Mouse (Mus musculus) kidney, postnatal 0 days (tissue): Measurements from ENCODE around the gene Ccl6. TPM values are rescaled to one million over a fixed set of nuclear protein-coding genes. Genes with fewer than 3 reads are reported as not detected.

Source experiments
- ATAC-seq: fragments of 200-750 bp; cut with Nextera tagmentation; replicated peaks from 2 replicates; pipeline ENCODE4 v1.8.0; 2017; ENCODE audit warnings: low read depth, moderate number of reproducible peaks, moderate TSS enrichment, moderate library complexity; ENCODE audit not compliant: low FRiP score
- DNase-seq: peaks from one replicate; pipeline ENCODE4 v3.0.0-alpha.2; 2016; ENCODE audit warnings: low spot score
- H3K27ac ChIP-seq: fragments of 300-500 bp; sonication (generic); 2 replicates; pipeline ENCODE4 v1.5.1; 2014; ENCODE audit warnings: mild to moderate bottlenecking
- H3K27me3 ChIP-seq: fragments of 300-500 bp; sonication (generic); 2 replicates; pipeline ENCODE4 v1.6.1; 2014; ENCODE audit warnings: low read length, mixed read lengths; ENCODE audit not compliant: insufficient read depth
- H3K36me3 ChIP-seq: fragments of 300-500 bp; sonication (generic); 2 replicates; pipeline ENCODE4 v1.6.1; 2014; ENCODE audit warnings: low read length, mixed read lengths; ENCODE audit not compliant: insufficient read depth
- H3K4me1 ChIP-seq: fragments of 300-500 bp; sonication (generic); replicated peaks from 2 replicates; pipeline ENCODE4 v1.6.1; 2014; ENCODE audit warnings: antibody characterized with exemption, low read length, mixed read lengths; ENCODE audit not compliant: insufficient read depth
- H3K4me2 ChIP-seq: fragments of 300-500 bp; sonication (generic); 2 replicates; pipeline ENCODE4 v1.6.1; 2014; ENCODE audit warnings: mild to moderate bottlenecking, low read length, moderate library complexity, mixed read lengths
- H3K4me3 ChIP-seq: fragments of 300-500 bp; sonication (generic); replicated peaks from 2 replicates; pipeline ENCODE4 v1.5.1; 2014; ENCODE audit warnings: low read depth, low read length
- H3K9ac ChIP-seq: fragments of 300-500 bp; sonication (generic); 2 replicates; pipeline ENCODE4 v1.6.1; 2014; ENCODE audit warnings: low read depth, low read length
- H3K9me3 ChIP-seq: fragments of 300-500 bp; sonication (generic); replicated peaks from 2 replicates; pipeline ENCODE4 v1.6.1; 2016; ENCODE audit warnings: low read length, inconsistent platforms, mixed read lengths
- CTCF ChIP-seq: IDR thresholded peaks from 2 replicates; pipeline ENCODE4 v1.5.1; 2016; ENCODE audit warnings: antibody characterized with exemption, low read depth, mild to moderate bottlenecking, moderate library complexity
- WGBS: fragments of 180-500 bp; shearing (Covaris S2); extraction: QIAGEN DNeasy Blood & Tissue Kit; methylation state at CpG from one replicate; pipeline ENCODE4 v1.1.7; 2014; 5-methylcytosine and 5-hydroxymethylcytosine counted together
- polyA plus RNA-seq: library from polyadenylated mRNA; unstranded; fragments of >200 nt; fragmentation: Nextera tagmentation; extraction: Ambion mirVana; gene quantifications from 2 replicates; pipeline ENCODE4 v1.2.1, GENCODE M21; 2015

The Ccl6 gene
- polyA plus RNA-seq, 1 experiment from 2014 or later = 12.0 TPM

DNA sequence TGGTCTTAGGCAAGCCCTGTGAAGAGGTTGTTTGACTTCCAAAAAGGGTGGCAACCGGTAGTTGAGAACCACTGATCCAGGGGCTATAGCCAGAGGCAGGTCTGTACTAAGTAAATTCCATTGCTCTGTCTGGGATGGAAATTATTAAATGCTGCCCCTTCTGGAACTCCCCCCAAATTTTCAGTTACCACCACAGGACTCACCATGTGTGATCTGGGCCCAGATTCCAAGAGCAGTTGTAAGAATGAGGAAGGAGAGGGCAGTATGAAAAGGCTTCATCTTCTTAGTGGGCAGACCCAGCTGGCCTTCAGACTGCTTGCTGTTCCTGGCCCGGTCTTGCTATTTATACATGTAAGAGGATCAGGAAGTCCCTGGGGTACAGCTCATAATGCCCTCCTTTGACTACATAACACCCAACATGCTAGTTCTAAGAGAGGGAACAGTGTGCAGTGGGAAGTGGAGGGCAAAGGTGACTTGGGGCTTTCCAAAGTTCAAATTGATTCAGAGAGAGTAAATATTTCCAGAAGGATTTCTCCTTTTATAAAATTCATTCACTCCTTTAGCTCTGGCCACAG is 14.6 kb downstream of the Ccl6 start, which contains the start of gene Ccl9:
Ccl9 (minus strand) TSS at position 451 of the 575 bp plus-strand sequence.
- no peak for TF ChIP-seq CTCF
- Histone ChIP-seq H3K27me3 (no peaks in the 10 kb centered on the region), H3K4me1 (no peaks in the 10 kb centered on the region), H3K9ac (no peak within 1 kb of the TSS), H3K9me3 (no peaks in the 10 kb centered on the region), H3K27ac (no peak within 1 kb of the TSS), H3K36me3 (no peaks in the 10 kb centered on the region), H3K4me3 (no peak within 1 kb of the TSS), H3K4me2 (no peak within 1 kb of the TSS)
- ATAC-seq (no peak), DNase-seq (no peak)
- WGBS = 72% methylated on average over 2 of the region's 2 CpGs

- no peak for ATAC-seq
- Histone ChIP-seq H3K9me3 (no peaks in the 10 kb centered on the region), H3K27ac (no peak overlapping the region), H3K4me1 (no peaks in the 10 kb centered on the region), H3K4me3 (no peak overlapping the region), H3K27me3 (no peaks in the 10 kb centered on the region), H3K4me2 (no peak overlapping the region), H3K9ac (no peak overlapping the region), H3K36me3 (no peaks in the 10 kb centered on the region)
- no peak for TF ChIP-seq CTCF
- no peak for DNase-seq
- WGBS = 80% methylated on average over 4 of the region's 4 CpGs
These were observed 15.8 kb downstream of the Ccl6 start for GRCm38 (mm10) chr11:83576927-83577555.

- no peaks in the 10 kb centered on the region for H3K4me1 ChIP-seq
- no peaks in the 10 kb centered on the region for H3K36me3 ChIP-seq
- no peak overlapping the region for H3K27ac ChIP-seq
- DNase-seq (no peak), ATAC-seq (no peak)
- no peak overlapping the region for H3K4me2 ChIP-seq
- H3K9me3 ChIP-seq = no peaks in the 10 kb centered on the region
- no peak overlapping the region for H3K4me3 ChIP-seq
- 43% methylated on average over 9 of the region's 9 CpGs for WGBS
- TF ChIP-seq CTCF = no peak; the same call in 1 of the 2 replicates
- no peaks in the 10 kb centered on the region for H3K27me3 ChIP-seq
- H3K9ac ChIP-seq = no peak overlapping the region
These were observed 20.1 kb downstream of the Ccl6 start for GRCm38 (mm10) chr11:83572834-83573233.

- H3K4me2 ChIP-seq = no peak overlapping the region
- no peaks in the 10 kb centered on the region for H3K27me3 ChIP-seq
- no peaks in the 10 kb centered on the region for H3K36me3 ChIP-seq
- 71% methylated on average over 8 of the region's 8 CpGs for WGBS
- H3K4me3 ChIP-seq = no peak overlapping the region
- H3K9me3 ChIP-seq = no peaks in the 10 kb centered on the region
- H3K9ac ChIP-seq = no peak overlapping the region
- no peak for TF ChIP-seq CTCF
- ATAC-seq = no peak
- no peak overlapping the region for H3K27ac ChIP-seq
- peak; percentile 65 for DNase-seq
- no peaks in the 10 kb centered on the region for H3K4me1 ChIP-seq
These were observed 20.7 kb downstream of the Ccl6 start for GRCm38 (mm10) chr11:83572223-83572622.

- no peak for ATAC-seq
- DNase-seq = no peak
- Histone ChIP-seq H3K4me1 (no peaks in the 10 kb centered on the region), H3K27me3 (no peaks in the 10 kb centered on the region), H3K4me3 (no peak overlapping the region), H3K9me3 (no peaks in the 10 kb centered on the region), H3K9ac (no peak overlapping the region), H3K4me2 (no peak overlapping the region), H3K36me3 (no peaks in the 10 kb centered on the region), H3K27ac (no peak overlapping the region)
- 73% methylated on average over 2 of the region's 2 CpGs for WGBS
- no peak for TF ChIP-seq CTCF
These were observed 22.7 kb downstream of the Ccl6 start for GRCm38 (mm10) chr11:83570189-83570588.

GRCm38 (mm10) chr11:83569249-83569648 is 23.6 kb downstream of the Ccl6 start:
- WGBS = 97% methylated on average over 7 of the region's 7 CpGs

GRCm38 (mm10) chr11:83568786-83569185 is 24.1 kb downstream of the Ccl6 start:
- H3K4me3 ChIP-seq = no peak overlapping the region
- no peaks in the 10 kb centered on the region for H3K36me3 ChIP-seq
- H3K9me3 ChIP-seq = no peaks in the 10 kb centered on the region
- H3K4me1 ChIP-seq = no peaks in the 10 kb centered on the region
- no peak for ATAC-seq
- WGBS = 86% methylated on average over 3 of the region's 3 CpGs
- no peaks in the 10 kb centered on the region for H3K27me3 ChIP-seq
- TF ChIP-seq CTCF = no peak
- DNase-seq = no peak
- no peak overlapping the region for H3K27ac ChIP-seq
- H3K4me2 ChIP-seq = no peak overlapping the region
- no peak overlapping the region for H3K9ac ChIP-seq

More at GRCm38 (mm10) chr11:83569249-83569648, 23.6 kb downstream of the Ccl6 start:
- Histone ChIP-seq H3K4me1 (no peaks in the 10 kb centered on the region), H3K9me3 (no peaks in the 10 kb centered on the region), H3K9ac (no peak overlapping the region), H3K4me2 (no peak overlapping the region), H3K27me3 (no peaks in the 10 kb centered on the region), H3K27ac (no peak overlapping the region), H3K36me3 (no peaks in the 10 kb centered on the region), H3K4me3 (no peak overlapping the region)
- DNase-seq (no peak), ATAC-seq (no peak)
- TF ChIP-seq CTCF = no peak
